Mouse (Mus musculus) midbrain, embryonic 12.5 days (tissue): ENCODE measurements around the gene Stat5b. TPM values are rescaled to one million over a fixed set of nuclear protein-coding genes. Genes with fewer than 3 reads are reported as not detected.

Experiments
- ATAC-seq: fragments of 200-750 bp; cut with Nextera tagmentation; 2 replicates; pipeline ENCODE4 v1.8.0; 2017; ENCODE audit warnings: low read depth, moderate TSS enrichment, moderate library complexity; ENCODE audit not compliant: low FRiP score
- H3K27ac ChIP-seq: fragments of 300-500 bp; sonication (generic); replicated peaks from 2 replicates; pipeline ENCODE4 v1.5.1; 2016; ENCODE audit warnings: mild to moderate bottlenecking
- H3K27me3 ChIP-seq: fragments of 300-500 bp; sonication (generic); 2 replicates; pipeline ENCODE4 v1.6.1; 2016; ENCODE audit warnings: mild to moderate bottlenecking
- H3K36me3 ChIP-seq: fragments of 300-500 bp; sonication (generic); 2 replicates; pipeline ENCODE4 v1.6.1; 2016
- H3K4me1 ChIP-seq: fragments of 300-500 bp; sonication (generic); 2 replicates; pipeline ENCODE4 v1.6.1; 2016
- H3K4me2 ChIP-seq: fragments of 300-500 bp; sonication (generic); replicated peaks from 2 replicates; pipeline ENCODE4 v1.6.1; 2016; ENCODE audit warnings: mild to moderate bottlenecking, moderate library complexity
- H3K4me3 ChIP-seq: fragments of 300-500 bp; sonication (generic); 2 replicates; pipeline ENCODE4 v1.5.1; 2016; ENCODE audit warnings: mild to moderate bottlenecking
- H3K9ac ChIP-seq: fragments of 300-500 bp; sonication (generic); replicated peaks from 2 replicates; pipeline ENCODE4 v1.6.1; 2016; ENCODE audit warnings: mild to moderate bottlenecking, moderate library complexity
- H3K9me3 ChIP-seq: fragments of 300-500 bp; sonication (generic); 2 replicates; pipeline ENCODE4 v1.6.1; 2016; ENCODE audit warnings: mild to moderate bottlenecking
- WGBS: fragments of 180-500 bp; shearing (Covaris S2); methylation state at CpG from one replicate; pipeline ENCODE4 v1.1.7; 2016; 5-methylcytosine and 5-hydroxymethylcytosine counted together
- polyA plus RNA-seq: library from polyadenylated mRNA; unstranded; fragments of >200 nt; fragmentation: Nextera tagmentation; extraction: Ambion mirVana; gene quantifications from 2 replicates; pipeline ENCODE4 v1.2.1, GENCODE M21; 2016

Gene Stat5b
- polyA plus RNA-seq, 1 experiment from 2014 or later: 19.4 TPM

- H3K4me1 ChIP-seq: peaks cover 8% of the 10 kb centered on the region
- peaks cover 8% of the 10 kb centered on the region for H3K36me3 ChIP-seq
- no peak overlapping the region for H3K4me3 ChIP-seq
- no peak for ATAC-seq
- WGBS: 88% methylated on average over 12 of the region's 12 CpGs
- no peak overlapping the region for H3K27ac ChIP-seq
- peaks cover 38% of the 10 kb centered on the region for H3K27me3 ChIP-seq
- H3K9ac ChIP-seq: no peak overlapping the region
- no peaks in the 10 kb centered on the region for H3K9me3 ChIP-seq
- H3K4me2 ChIP-seq: no peak overlapping the region
These were observed 96.4 kb downstream of the Stat5b start for GRCm38 (mm10) chr11:100754021-100754692.

- H3K9ac ChIP-seq: no peak overlapping the region
- no peak for ATAC-seq
- WGBS: 51% methylated on average over 10 of the region's 10 CpGs
- H3K9me3 ChIP-seq: no peaks in the 10 kb centered on the region
- H3K36me3 ChIP-seq: peaks cover 8% of the 10 kb centered on the region
- H3K27ac ChIP-seq: no peak overlapping the region
- H3K4me2 ChIP-seq: no peak overlapping the region
- H3K4me1 ChIP-seq: no peaks in the 10 kb centered on the region
- H3K27me3 ChIP-seq: peaks cover 32% of the 10 kb centered on the region
- no peak overlapping the region for H3K4me3 ChIP-seq
These were observed 98.2 kb downstream of the Stat5b start for GRCm38 (mm10) chr11:100752294-100752693.

- no peaks in the 10 kb centered on the region for H3K4me1 ChIP-seq
- ATAC-seq: no peak
These were observed 100.4 kb downstream of the Stat5b start for GRCm38 (mm10) chr11:100750127-100750526.

GRCm38 (mm10) chr11:100749469-100749868 is 101.1 kb downstream of the Stat5b start:
- peaks cover 10% of the 10 kb centered on the region for H3K36me3 ChIP-seq
- H3K27ac ChIP-seq: no peak overlapping the region
- H3K4me1 ChIP-seq: no peaks in the 10 kb centered on the region
- no peak overlapping the region for H3K4me2 ChIP-seq
- no peak overlapping the region for H3K9ac ChIP-seq
- WGBS: 59% methylated on average over 25 of the region's 25 CpGs
- H3K4me3 ChIP-seq: no peak overlapping the region
- no peak for ATAC-seq
- H3K9me3 ChIP-seq: no peaks in the 10 kb centered on the region
- H3K27me3 ChIP-seq: peaks cover 32% of the 10 kb centered on the region

More at GRCm38 (mm10) chr11:100750127-100750526, 100.4 kb downstream of the Stat5b start:
- no peak overlapping the region for H3K4me3 ChIP-seq
- H3K36me3 ChIP-seq: peaks cover 8% of the 10 kb centered on the region
- peaks cover 32% of the 10 kb centered on the region for H3K27me3 ChIP-seq
- H3K4me2 ChIP-seq: no peak overlapping the region
- no peak overlapping the region for H3K9ac ChIP-seq
- no peaks in the 10 kb centered on the region for H3K9me3 ChIP-seq
- WGBS: 92% methylated on average over 16 of the region's 16 CpGs
- H3K27ac ChIP-seq: no peak overlapping the region

DNA sequence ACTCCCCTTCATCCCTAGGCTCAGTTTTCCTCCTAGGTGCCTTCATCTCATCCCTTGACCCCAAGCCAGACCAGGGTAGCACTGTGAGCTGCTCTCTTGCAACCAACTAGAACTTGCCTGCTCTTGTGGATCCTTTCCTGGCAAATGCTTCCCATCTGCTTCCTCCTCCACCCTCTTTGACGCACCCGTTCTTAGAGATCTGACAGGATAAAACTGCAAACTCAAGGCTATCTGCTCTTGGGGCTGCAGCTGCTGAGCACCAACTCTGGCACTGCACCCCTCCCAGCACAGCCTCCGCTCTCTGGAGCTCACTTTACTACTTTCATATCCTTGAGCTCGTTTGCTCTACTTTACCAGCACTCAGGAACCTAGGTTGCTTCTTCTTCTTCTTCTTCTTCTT is 101.9 kb downstream of the Stat5b start:
- Histone ChIP-seq H3K36me3 (peaks cover 10% of the 10 kb centered on the region), H3K4me2 (no peak overlapping the region), H3K4me1 (no peaks in the 10 kb centered on the region), H3K9ac (no peak overlapping the region), H3K9me3 (no peaks in the 10 kb centered on the region), H3K4me3 (no peak overlapping the region), H3K27ac (no peak overlapping the region), H3K27me3 (peaks cover 30% of the 10 kb centered on the region)
- ATAC-seq: no peak
- 84% methylated on average over 4 of the region's 4 CpGs for WGBS

GRCm38 (mm10) chr11:100747114-100747513 is 103.4 kb downstream of the Stat5b start:
- H3K36me3 ChIP-seq: peaks cover 10% of the 10 kb centered on the region
- peaks cover 30% of the 10 kb centered on the region for H3K27me3 ChIP-seq
- H3K4me3 ChIP-seq: no peak overlapping the region
- no peak overlapping the region for H3K4me2 ChIP-seq
- H3K9ac ChIP-seq: no peak overlapping the region
- WGBS: 74% methylated on average over 5 of the region's 5 CpGs
- H3K9me3 ChIP-seq: no peaks in the 10 kb centered on the region
- H3K4me1 ChIP-seq: no peaks in the 10 kb centered on the region
- H3K27ac ChIP-seq: no peak overlapping the region
- ATAC-seq: no peak

- WGBS: 87% methylated on average over 10 of the region's 10 CpGs
- Histone ChIP-seq H3K4me3 (no peak overlapping the region), H3K27ac (no peak overlapping the region), H3K9ac (no peak overlapping the region), H3K4me2 (no peak overlapping the region), H3K27me3 (peaks cover 29% of the 10 kb centered on the region), H3K36me3 (peaks cover 6% of the 10 kb centered on the region), H3K4me1 (no peaks in the 10 kb centered on the region), H3K9me3 (no peaks in the 10 kb centered on the region)
- no peak for ATAC-seq
These were observed 104.0 kb downstream of the Stat5b start for GRCm38 (mm10) chr11:100746546-100746945.

DNA sequence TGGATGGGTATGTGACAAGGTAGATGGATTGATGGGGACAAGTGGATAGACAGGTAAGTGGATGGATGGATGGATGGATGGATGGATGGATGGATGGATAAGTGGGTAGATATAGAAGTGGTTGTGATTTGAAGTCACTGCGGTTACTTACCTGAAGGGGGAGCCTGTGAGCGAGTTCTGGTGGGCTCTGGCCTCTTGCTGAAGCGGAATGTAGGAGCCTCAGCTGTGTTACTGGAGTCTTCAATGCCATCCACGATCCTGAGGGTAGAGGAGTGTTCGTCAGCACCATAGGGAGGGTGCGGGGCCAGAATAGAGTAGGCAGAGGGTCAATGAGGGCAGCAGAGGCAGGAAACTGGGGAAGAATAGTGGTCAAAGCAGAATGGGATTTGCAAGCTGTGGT is 105.4 kb downstream of the Stat5b start:
- 15% methylated on average over 6 of the region's 6 CpGs for WGBS
- ATAC-seq: no peak
- Histone ChIP-seq H3K4me3 (no peak overlapping the region), H3K9me3 (no peaks in the 10 kb centered on the region), H3K4me1 (no peaks in the 10 kb centered on the region), H3K27me3 (peaks cover 24% of the 10 kb centered on the region), H3K27ac (no peak overlapping the region), H3K36me3 (peaks cover 6% of the 10 kb centered on the region; the same call in 1 of the 2 replicates), H3K9ac (no peak overlapping the region), H3K4me2 (no peak overlapping the region)

DNA sequence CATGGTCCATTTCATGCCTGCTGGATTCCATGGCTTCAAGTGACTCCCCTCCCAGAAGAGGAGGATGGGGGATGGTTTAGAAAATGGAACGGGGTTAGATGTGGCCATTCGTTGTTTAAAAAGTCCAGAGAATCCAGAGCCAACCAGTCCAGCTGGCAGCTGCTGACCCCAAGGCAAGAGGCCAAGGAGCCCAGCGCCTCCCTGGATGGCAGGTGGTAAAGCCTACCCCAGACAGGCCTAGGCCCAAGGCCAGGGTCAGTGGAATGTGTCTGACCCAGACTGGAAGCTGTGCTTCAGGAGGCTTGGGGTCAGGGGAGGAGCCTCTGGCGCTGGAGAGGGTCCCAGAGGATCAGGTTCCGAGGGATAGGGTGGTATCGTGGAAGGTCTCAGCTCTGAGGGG is 109.2 kb downstream of the Stat5b start:
- Histone ChIP-seq H3K4me3 (no peak overlapping the region), H3K4me2 (no peak overlapping the region), H3K9me3 (no peaks in the 10 kb centered on the region), H3K4me1 (peaks cover 16% of the 10 kb centered on the region), H3K27ac (no peak overlapping the region), H3K27me3 (peaks cover 3% of the 10 kb centered on the region; the same call in 1 of the 2 replicates), H3K9ac (no peak overlapping the region), H3K36me3 (peaks cover 6% of the 10 kb centered on the region; the same call in 1 of the 2 replicates)
- WGBS: 76% methylated on average over 6 of the region's 6 CpGs
- ATAC-seq: no peak

- no peak overlapping the region for H3K27ac ChIP-seq
- peak overlapping the region; percentile 97 for H3K4me2 ChIP-seq
- 18% methylated on average over 5 of the region's 5 CpGs for WGBS
- peaks cover 3% of the 10 kb centered on the region; the same call in 1 of the 2 replicates for H3K27me3 ChIP-seq
- peak overlapping the region; percentile 96 for H3K4me3 ChIP-seq
- 0 out of 2 replicates have a peak, but pooled peaks cover 3% of the 10 kb centered on the region for H3K36me3 ChIP-seq
- H3K9me3 ChIP-seq: no peaks in the 10 kb centered on the region
- peak overlapping the region; percentile 93; the same call in 1 of the 2 replicates for H3K9ac ChIP-seq
- no peak for ATAC-seq
- peaks cover 23% of the 10 kb centered on the region for H3K4me1 ChIP-seq
These were observed 111.8 kb downstream of the Stat5b start for GRCm38 (mm10) chr11:100738749-100739148.

DNA sequence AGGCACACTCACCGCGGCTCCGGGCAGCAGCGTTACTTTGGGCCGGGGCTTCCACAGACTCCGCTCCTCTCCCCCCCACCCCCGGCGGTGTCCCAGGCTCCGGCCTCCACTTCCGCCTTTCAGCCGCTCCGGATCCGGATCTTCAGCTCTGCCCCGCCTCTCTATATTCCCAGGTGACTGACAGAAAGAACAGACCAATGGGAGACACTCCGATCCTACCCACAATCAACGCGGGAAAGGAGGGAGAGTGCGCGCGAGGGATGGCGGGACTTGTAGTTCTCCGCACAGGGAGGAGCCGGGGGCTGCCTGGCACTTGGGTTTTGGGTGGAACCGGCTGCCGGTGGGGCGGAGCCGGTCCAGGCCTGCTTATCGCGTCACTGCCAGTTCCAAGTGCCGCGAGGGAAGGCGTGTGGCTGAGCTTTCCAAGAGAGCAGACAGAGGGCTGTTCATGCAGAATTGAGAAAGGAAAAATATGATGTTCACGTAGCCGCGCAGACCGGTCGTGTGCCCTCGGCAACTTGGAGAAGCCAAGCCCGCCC is 112.4 kb downstream of the Stat5b start, which contains the start of gene Rab5c:
Gene Rab5c, minus strand, starts transcription at position 150 of the 539 bp plus-strand sequence.
- WGBS: under 1% methylated on average over 37 of the region's 39 CpGs
- peaks cover 3% of the 10 kb centered on the region; the same call in 1 of the 2 replicates for H3K27me3 ChIP-seq
- peaks cover 7% of the 10 kb centered on the region for H3K36me3 ChIP-seq
- peaks cover 23% of the 10 kb centered on the region for H3K4me1 ChIP-seq
- peak within 1 kb of the TSS; percentile 97 for H3K4me2 ChIP-seq
- H3K4me3 ChIP-seq: peak within 1 kb of the TSS; percentile 96
- H3K9me3 ChIP-seq: no peaks in the 10 kb centered on the region
- peak; percentile 99 for ATAC-seq
- peak within 1 kb of the TSS; percentile 93 for H3K9ac ChIP-seq
- H3K27ac ChIP-seq: peak within 1 kb of the TSS; percentile 46

DNA sequence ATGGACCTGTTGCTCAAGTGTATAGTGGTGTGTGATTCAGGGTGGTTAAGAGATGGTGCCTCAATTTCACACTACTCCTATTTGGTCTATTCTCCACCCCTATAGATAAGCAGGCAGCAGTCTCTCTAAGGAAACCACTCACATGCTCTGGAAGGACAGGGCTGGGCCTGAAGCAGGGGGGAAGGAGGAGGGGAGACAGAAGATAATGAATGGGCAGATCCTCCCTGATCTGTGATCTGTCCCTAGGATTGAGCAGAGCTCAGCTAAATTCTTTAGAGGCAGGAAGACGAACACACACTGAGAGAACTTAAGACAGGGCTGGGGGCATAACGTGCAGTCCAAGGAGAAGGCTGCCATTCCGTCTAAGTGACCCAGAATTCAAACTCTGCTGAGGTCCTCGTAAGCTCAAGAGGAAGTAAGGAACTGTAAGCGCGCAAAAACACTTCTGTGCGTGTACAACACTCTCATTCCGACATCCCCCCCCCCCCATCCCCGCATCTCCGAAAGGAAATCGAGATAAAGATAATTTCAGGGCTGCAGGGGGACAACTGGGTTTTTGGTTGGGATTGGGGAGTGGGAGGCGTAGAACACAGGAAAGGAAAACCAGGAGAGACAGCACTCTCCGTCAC is 113.3 kb downstream of the Stat5b start:
- Histone ChIP-seq H3K27ac (no peak overlapping the region), H3K9ac (peak overlapping the region; percentile 93), H3K27me3 (peaks cover 3% of the 10 kb centered on the region; the same call in 1 of the 2 replicates), H3K36me3 (peaks cover 16% of the 10 kb centered on the region), H3K4me3 (peak overlapping the region; percentile 96), H3K4me1 (peaks cover 23% of the 10 kb centered on the region), H3K4me2 (peak overlapping the region; percentile 97), H3K9me3 (no peaks in the 10 kb centered on the region)
- ATAC-seq: no peak
- 5% methylated on average over 13 of the region's 13 CpGs for WGBS
